23 mouse cellular contexts compared by ENCODE assay signal in genomic region chr16:32275830-32276229, GRCm38 (mm10). TPM values are rescaled to one million over a fixed set of nuclear protein-coding genes. Genes with fewer than 3 reads are reported as not detected.
"Had no signal": no experiment of that assay in that cellular context is flagged by ENCODE, and none has a peak within 500 bp of the region (broad histone marks: within the 10 kb centered on the region; RNA-seq: fewer than 3 reads in every experiment).

No protein-coding gene starts in this region.

- H3K4me2 ChIP-seq: kidney, embryonic 15.5 days; limb, embryonic 15.5 days; lung, embryonic 14.5 days; neural tube, embryonic 15.5 days had no signal

- H3K27me3 ChIP-seq: kidney, embryonic 15.5 days; limb, embryonic 15.5 days; midbrain, embryonic 13.5 days; neural tube, embryonic 15.5 days had no signal

- H3K27ac ChIP-seq: kidney, embryonic 15.5 days; liver, embryonic 14.5 days; midbrain, embryonic 13.5 days; neural tube, embryonic 15.5 days; stomach, postnatal 0 days had no signal

- ATAC-seq: intestine, embryonic 16.5 days; midbrain, embryonic 13.5 days had no signal

- H3K4me3 ChIP-seq: kidney, embryonic 15.5 days; limb, embryonic 15.5 days; midbrain, embryonic 13.5 days; neural tube, embryonic 15.5 days had no signal

- DNase-seq: kidney, adult 2 months; kidney, postnatal 14 days; lung, embryonic 14.5 days; lung, postnatal 10 days; lung, postnatal 4 days; right cerebral cortex, adult 18-20 months; right cerebral cortex, postnatal 25 days; thymus, adult 2 months; thymus, postnatal 25 days had no signal

- H3K9me3 ChIP-seq: limb, embryonic 15.5 days; midbrain, embryonic 13.5 days; neural tube, embryonic 15.5 days had no signal

- H3K9ac ChIP-seq: kidney, embryonic 15.5 days; limb, embryonic 15.5 days; liver, embryonic 14.5 days; lung, embryonic 14.5 days; midbrain, embryonic 13.5 days; neural tube, embryonic 15.5 days had no signal

- H3K36me3 ChIP-seq: neural tube, embryonic 15.5 days had no signal

RNA-seq across cellular contexts. Expression of gene Smco1, which starts 4.6 kb away (rescaled TPM):
- total RNA-seq: megakaryocyte-erythroid progenitor cell, adult 5-6 weeks had no signal
- polyA plus RNA-seq: intestine, embryonic 16.5 days; kidney, embryonic 15.5 days; large intestine, adult 2 months; limb, embryonic 11.5 days; limb, embryonic 15.5 days; liver, embryonic 14.5 days; lung, embryonic 14.5 days; myocyte; neural tube, embryonic 11.5 days; neural tube, embryonic 15.5 days; small intestine, adult 2 months; urinary bladder, adult 2 months had no signal
